ENCODE assay signal across 8 mouse cellular contexts in the genomic region with DNA sequence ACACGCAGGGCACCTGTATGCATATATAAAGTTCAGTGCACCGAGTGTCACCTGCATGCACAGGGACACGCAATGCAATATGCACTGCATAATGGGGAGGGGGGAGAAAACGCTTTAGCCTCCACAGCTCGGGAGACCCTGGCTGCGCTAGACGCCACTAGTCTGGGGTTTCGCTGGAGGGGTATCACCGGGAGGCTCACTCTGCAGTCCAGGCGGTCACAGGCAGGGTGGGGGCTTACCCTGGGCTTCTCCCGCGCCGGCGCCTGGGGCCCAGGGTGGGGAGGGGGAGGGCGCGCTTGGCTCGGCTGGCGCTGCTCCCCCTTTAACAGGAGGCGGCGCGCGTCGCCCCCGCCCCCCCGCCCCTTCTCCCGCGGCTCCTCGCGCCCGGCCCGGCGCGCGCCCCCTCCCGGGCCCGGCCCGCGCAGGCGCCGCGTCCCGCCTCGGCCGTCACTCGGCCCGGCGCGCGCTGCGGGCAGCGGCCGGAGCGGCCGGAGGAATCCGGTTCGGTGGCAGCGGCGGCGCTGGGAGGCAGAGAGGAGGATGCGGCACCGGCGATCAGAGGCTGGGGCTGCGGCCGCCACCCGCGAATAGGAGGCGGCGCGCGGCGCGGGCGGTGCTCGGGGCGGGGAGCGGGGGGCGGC. TPM values are rescaled to one million over a fixed set of nuclear protein-coding genes. Genes with fewer than 3 reads are reported as not detected.
DNase-seq lines count a peak whose midpoint lies in the region; ATAC-seq and TF ChIP-seq lines count a peak whose summit lies in the region.

A gene (plus strand): TSS at position 450 of the 641 bp plus-strand sequence.

- H3K36me3 ChIP-seq in CH12.LX (replicated peaks in 1 of 2; ENCODE audit: control insufficient read depth in 1 of 2, insufficient read depth in 1 of 2, low read length in 1 of 2), result no peaks in the 10 kb centered on the region
- H3K36me3 ChIP-seq in hindbrain, embryonic 11.5 days (ENCODE audit: control insufficient read depth, insufficient read depth, low read length), result no peaks in the 10 kb centered on the region
- H3K36me3 ChIP-seq in midbrain, postnatal 0 days (ENCODE audit: insufficient read depth, low read length), result no peaks in the 10 kb centered on the region

- no peak for TF ChIP-seq CTCF in CH12.LX (conservative IDR thresholded peaks at IDR 0.05 in 1 of 2, IDR thresholded peaks at IDR 0.05 in 1 of 2; ENCODE audit: low read depth in 2 of 2, low read length in 2 of 2)
- TF ChIP-seq CTCF in midbrain, postnatal 0 days (IDR thresholded peaks at IDR 0.05), result no peak

- H3K79me2 ChIP-seq in CH12.LX (replicated peaks; ENCODE audit: control insufficient read depth, extremely low read depth, insufficient read depth, poor library complexity, severe bottlenecking), result no peaks in the 10 kb centered on the region

- WGBS in hindbrain, embryonic 11.5 days, result 1% methylated on average over 18 of the region's 77 CpGs
- WGBS in midbrain, postnatal 0 days, result 1% methylated on average over 11 of the region's 77 CpGs

- no peak for ATAC-seq in CD4-positive, CD25-positive, alpha-beta regulatory T cell, adult 4 months
- peak; percentile 20; the same call in 1 of the 2 replicates for ATAC-seq in hindbrain, embryonic 11.5 days (ENCODE audit: low FRiP score)
- peak; percentile 52; the same call in 1 of the 2 replicates for ATAC-seq in midbrain, postnatal 0 days (ENCODE audit: low FRiP score)

- no peak for TF ChIP-seq EP300 in CH12.LX (IDR thresholded peaks at IDR 0.05; ENCODE audit: low read length)

- TF ChIP-seq POLR2A in CH12.LX (IDR thresholded peaks at IDR 0.05; ENCODE audit: low read depth, low read length), result no peak

- H3K4me1 ChIP-seq in CH12.LX (ENCODE audit: control insufficient read depth in 1 of 2, insufficient read depth in 2 of 2), result peaks cover 24 to 59% of the 10 kb centered on the region in 2 experiments
- peaks cover 24% of the 10 kb centered on the region for H3K4me1 ChIP-seq in hindbrain, embryonic 11.5 days (replicated peaks; ENCODE audit: control insufficient read depth, insufficient read depth, low read length)
- peaks cover 27% of the 10 kb centered on the region for H3K4me1 ChIP-seq in midbrain, postnatal 0 days (ENCODE audit: insufficient read depth, low read length)

- dilution Hi-C loops in CH12.LX (cut with MboI; ENCODE audit: extremely low pct_ligation_motif_present, extremely low pct_unique_long_range_greater_than_20kb, low sequenced_read_pairs), result no loop called here

- H3K4me3 ChIP-seq in CH12.LX (replicated peaks in 1 of 3; ENCODE audit: low read depth in 2 of 3, low read length in 2 of 3, poor library complexity in 1 of 3), result peak within 1 kb of the TSS in 1 of 3 experiments; percentile 58
- H3K4me3 ChIP-seq in hindbrain, embryonic 11.5 days (ENCODE audit: low read depth, low read length), result peak within 1 kb of the TSS; percentile 74
- peak within 1 kb of the TSS; percentile 72 for H3K4me3 ChIP-seq in midbrain, postnatal 0 days (ENCODE audit: low read depth, low read length)

- H3K27me3 ChIP-seq in CH12.LX (replicated peaks), result peaks cover 94% of the 10 kb centered on the region
- peaks cover 23% of the 10 kb centered on the region for H3K27me3 ChIP-seq in hindbrain, embryonic 11.5 days (ENCODE audit: control insufficient read depth, insufficient read depth, low read length)
- no peaks in the 10 kb centered on the region for H3K27me3 ChIP-seq in midbrain, postnatal 0 days (ENCODE audit: insufficient read depth, low read length)

- H3K9ac ChIP-seq in CH12.LX (ENCODE audit: insufficient read depth, low read depth), result peak within 1 kb of the TSS; percentile 14; the same call in 1 of the 2 replicates
- H3K9ac ChIP-seq in hindbrain, embryonic 11.5 days (ENCODE audit: low read depth, low read length), result peak within 1 kb of the TSS; percentile 77
- H3K9ac ChIP-seq in midbrain, postnatal 0 days (replicated peaks; ENCODE audit: low read length, poor library complexity, severe bottlenecking), result peak within 1 kb of the TSS; percentile 83

- H3K27ac ChIP-seq in CH12.LX (ENCODE audit: insufficient read depth, low read depth), result no peak within 1 kb of the TSS
- H3K27ac ChIP-seq in hindbrain, embryonic 11.5 days (ENCODE audit: low read depth, low read length), result peak within 1 kb of the TSS; percentile 30; the same call in 1 of the 2 replicates
- H3K27ac ChIP-seq in midbrain, postnatal 0 days (ENCODE audit: low read depth, low read length), result peak within 1 kb of the TSS; percentile 79

- in situ Hi-C loops in CH12.LX (cut with MboI; ENCODE audit: low pct_ligation_motif_present, low pct_unique_long_range_greater_than_20kb, low sequenced_read_pairs), result no loop called here

- no peak for TF ChIP-seq RAD21 in CH12.LX (IDR thresholded peaks at IDR 0.05; ENCODE audit: low read depth, low read length)

- intact Hi-C loops in left cerebral cortex, postnatal 36 days (cut with DNase I), result loop anchor here (2.0 to 10.0 kb wide), 2 partner anchors 24 to 100 kb away; no protein-coding TSS in a partner anchor

- H3K4me2 ChIP-seq in CH12.LX (ENCODE audit: insufficient read depth, low read depth, poor library complexity, severe bottlenecking), result peak within 1 kb of the TSS; percentile 86
- H3K4me2 ChIP-seq in hindbrain, embryonic 11.5 days (replicated peaks; ENCODE audit: low read depth, low read length), result peak within 1 kb of the TSS; percentile 96
- H3K4me2 ChIP-seq in midbrain, postnatal 0 days (ENCODE audit: low read depth, low read length, poor library complexity, severe bottlenecking), result peak within 1 kb of the TSS; percentile 96

- DNase-seq in CD4-positive, CD25-positive, alpha-beta regulatory T cell, adult 2 months (ENCODE audit: low read depth, low spot score), result peak; percentile 41
- DNase-seq in CH12.LX (ENCODE audit: extremely low read depth), result no peak
- DNase-seq in embryo, embryonic 10 days (ENCODE audit: low spot score), result peak; percentile 33
- peak; percentile 67 for DNase-seq in hindbrain, embryonic 11.5 days (ENCODE audit: low spot score)
- peak in 1 of 2 experiments; percentile 59 for DNase-seq in left cerebral cortex, postnatal 36 days (ENCODE audit: low spot score in 2 of 2)
- DNase-seq in midbrain, postnatal 0 days (ENCODE audit: low spot score), result peak; percentile 76
- DNase-seq in urinary bladder, postnatal 14 days (ENCODE audit: low spot score), result no peak

- peaks cover 3% of the 10 kb centered on the region for H3K9me3 ChIP-seq in CH12.LX (replicated peaks; ENCODE audit: low read length)
- H3K9me3 ChIP-seq in hindbrain, embryonic 11.5 days (ENCODE audit: control insufficient read depth, low read length), result no peaks in the 10 kb centered on the region
- H3K9me3 ChIP-seq in midbrain, postnatal 0 days (ENCODE audit: low read length), result no peaks in the 10 kb centered on the region

TF ChIP-seq in CH12.LX, 34 proteins besides CTCF, POLR2A, EP300 and RAD21:
- TF ChIP-seq GABPA (IDR thresholded peaks at IDR 0.05; ENCODE audit: insufficient replicate concordance, low read depth, low read length) (no peak), NRF1 (IDR thresholded peaks at IDR 0.05; ENCODE audit: low read depth, low read length) (peak; percentile 60)

RNA-seq across cellular contexts. Expression of the gene that starts here (rescaled TPM):
- under 1 TPM in 1 of 2 experiments, not detected in 1; 0.34 TPM for polyA plus RNA-seq in CD4-positive, CD25-positive, alpha-beta regulatory T cell, adult 4 months (2017; shearing (Covaris generic))
- total RNA-seq in CH12.LX (2012; rRNA removed) (0.04 and 0.08 TPM in 2 replicates), CH12.LX (2014; rRNA removed) (not detected in 2 replicates)
- polyA plus RNA-seq in CH12.LX (2012; ENCODE audit: insufficient read length, low read depth), result not detected in 2 replicates
- 4.5 and 6.3 TPM in 2 replicates for polyA plus RNA-seq in hindbrain, embryonic 11.5 days (2014; fragmentation: Nextera tagmentation; extraction: Ambion mirVana)
- total RNA-seq in left cerebral cortex, postnatal 36 days (2021), result 100 to 1,000 TPM; 401 TPM
- 293 and 312 TPM in 2 replicates for total RNA-seq in midbrain, postnatal 0 days (2014; rRNA removed)
- 17.4 and 17.9 TPM in 2 replicates for polyA plus RNA-seq in midbrain, postnatal 0 days (2015; fragmentation: Nextera tagmentation; extraction: Ambion mirVana)

Comparison
In these comparisons a context has a peak if more than half of its experiments do, and no peak if none do; other contexts are left out.
1. RNA of the gene that starts here (total RNA-seq): 401 TPM in left cerebral cortex, postnatal 36 days and 293 to 312 TPM in midbrain, postnatal 0 days; 0.04 to 0.08 TPM in CH12.LX; every median in the first group is over 100 times any median in the second.
2. DNase-seq: peak in CD4-positive, CD25-positive, alpha-beta regulatory T cell, adult 2 months (single experiment), embryo, embryonic 10 days (single experiment), hindbrain, embryonic 11.5 days (single experiment) and midbrain, postnatal 0 days (single experiment); none in CH12.LX (single experiment) and urinary bladder, postnatal 14 days (single experiment).
3. H3K9ac ChIP-seq: peak in every context shown above with its lines; median percentile 83 in midbrain, postnatal 0 days; 77 in hindbrain, embryonic 11.5 days; 14 in CH12.LX.
4. Peak in every context shown above with its lines, with median percentiles within 50 percentile points of each other: H3K4me2 ChIP-seq.